Mouse (Mus musculus) retina, postnatal 7 days (tissue): ENCODE measurements around the gene Nppa.
"Not testable (repeated sequence)": the region's sequence is repeated elsewhere in the genome, so short reads cannot be mapped to it uniquely, and the experiment has no call there.

ENCODE experiments used
- DNase-seq: peaks from one replicate; pipeline ENCODE4 v3.0.0-alpha.2; 2012; ENCODE audit warnings: low read depth, low spot score

Gene Nppa

DNA sequence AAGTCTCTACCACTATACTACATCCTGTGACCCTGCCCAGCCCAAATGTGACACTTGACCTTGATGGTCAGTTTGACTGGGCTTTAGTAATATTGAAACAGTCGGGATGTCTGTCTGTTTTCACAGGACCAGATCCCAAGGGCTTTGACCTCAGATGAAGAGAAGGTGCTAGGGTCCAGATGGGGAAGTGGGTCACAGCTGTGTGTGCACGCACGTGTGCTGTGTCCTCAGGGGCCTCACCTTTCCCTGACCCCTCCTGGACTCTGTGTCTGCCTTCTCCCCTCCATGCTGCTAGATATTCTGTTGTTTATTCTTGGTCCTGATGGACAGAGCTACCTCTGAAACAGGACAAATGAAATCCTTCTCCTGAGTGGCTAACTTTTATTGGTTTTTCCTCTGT is 10.8 kb downstream of the Nppa start:
- DNase-seq = no peak

DNA sequence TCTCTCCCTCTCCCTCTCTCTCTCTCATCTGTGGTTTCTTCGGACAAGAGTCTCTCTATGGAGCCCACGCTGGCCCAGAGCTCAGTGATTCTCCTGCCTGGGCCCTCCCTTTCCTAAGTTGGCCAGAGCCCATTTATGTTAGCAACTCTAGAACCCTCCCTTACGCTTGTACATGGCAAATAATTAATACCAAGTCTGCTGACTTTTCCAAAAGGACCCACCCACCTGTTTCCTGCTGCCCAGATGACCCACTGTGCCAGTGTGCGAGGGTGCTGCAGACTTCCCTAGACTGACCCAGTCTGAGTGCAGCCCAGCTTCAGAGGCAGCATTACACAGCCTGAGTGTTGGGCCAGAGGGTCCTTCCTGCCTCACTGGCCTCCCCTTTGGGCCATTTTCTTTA is 11.7 kb downstream of the Nppa start:
- DNase-seq = no peak

DNA sequence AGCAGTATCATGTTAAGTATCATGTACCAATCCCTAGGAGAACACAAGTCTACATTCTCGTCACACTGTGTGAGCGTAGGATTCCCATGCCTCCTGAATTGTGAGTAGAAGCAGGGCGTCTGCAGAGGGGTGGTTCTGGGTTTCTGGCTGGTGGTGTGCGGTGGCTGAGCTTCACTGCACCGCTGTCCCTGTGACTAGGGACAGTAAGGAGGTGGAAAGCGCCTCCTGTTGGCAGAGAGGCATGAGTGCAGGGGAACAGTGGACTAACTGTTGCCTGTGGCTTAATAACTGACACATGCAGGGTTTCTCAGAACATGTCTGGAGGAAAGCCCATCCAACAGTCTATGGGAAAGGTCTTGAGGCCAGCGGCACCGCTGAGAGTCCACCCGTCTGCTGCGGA is 14.9 kb downstream of the Nppa start:
- no peak for DNase-seq

DNA sequence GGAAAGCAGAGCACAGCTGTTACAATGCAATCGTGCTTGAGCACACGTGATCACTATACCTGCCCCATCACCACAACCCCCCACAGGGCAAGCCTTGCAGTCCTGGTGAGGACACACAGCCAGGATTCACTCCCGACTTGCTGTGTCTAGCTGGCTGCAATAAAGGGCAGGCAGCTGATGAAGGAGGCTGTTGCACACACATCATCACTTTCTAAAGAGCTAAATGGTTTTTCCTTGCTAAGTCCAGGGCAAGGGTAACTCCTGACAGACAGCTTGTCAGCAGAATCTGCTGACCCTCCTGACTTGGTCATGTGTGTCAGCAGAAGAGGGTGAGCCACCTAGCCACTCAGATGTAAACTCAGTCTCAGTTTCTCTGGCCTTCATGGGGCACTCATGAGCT is 16.5 kb downstream of the Nppa start:
- DNase-seq = no peak

DNA sequence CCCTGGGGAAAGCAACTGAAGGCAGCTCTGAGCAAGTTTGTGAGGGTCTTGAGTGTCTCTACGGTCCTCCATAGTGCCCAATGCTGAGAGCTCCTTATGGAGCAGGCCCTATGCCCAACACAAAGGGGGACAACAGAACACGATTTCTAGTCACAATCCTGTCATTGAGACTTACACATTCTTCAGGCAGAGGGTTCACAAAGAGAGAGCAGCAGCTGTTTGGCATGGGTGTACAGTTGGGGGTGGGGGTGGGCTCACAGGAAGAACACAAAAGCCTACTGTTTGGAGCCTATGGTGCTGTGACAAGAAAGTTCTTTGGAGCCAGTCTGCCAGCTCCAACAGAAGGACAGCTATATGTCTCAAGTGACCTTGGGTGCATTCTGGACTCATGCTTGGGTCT is 17.9 kb downstream of the Nppa start:
- no peak for DNase-seq

DNA sequence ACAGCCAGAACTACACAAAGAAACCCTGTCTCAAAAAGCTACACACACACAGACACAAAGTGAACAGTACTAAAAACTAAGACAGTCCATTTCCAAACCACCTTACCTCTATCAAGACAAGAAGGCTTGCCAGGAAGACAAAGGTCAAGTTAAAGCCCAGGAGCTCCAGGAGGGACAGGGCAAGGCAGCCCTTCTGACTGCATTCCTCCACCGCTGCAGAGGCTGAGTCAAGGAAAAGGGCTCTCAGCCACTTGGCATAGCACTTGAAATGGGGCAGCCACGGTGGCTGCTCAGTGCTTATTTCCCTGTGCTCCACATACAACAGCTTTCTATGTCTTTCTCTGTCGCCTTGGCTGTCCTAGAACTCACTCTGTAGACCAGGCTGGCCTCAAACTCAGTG is 23.5 kb downstream of the Nppa start:
- no peak for DNase-seq

DNA sequence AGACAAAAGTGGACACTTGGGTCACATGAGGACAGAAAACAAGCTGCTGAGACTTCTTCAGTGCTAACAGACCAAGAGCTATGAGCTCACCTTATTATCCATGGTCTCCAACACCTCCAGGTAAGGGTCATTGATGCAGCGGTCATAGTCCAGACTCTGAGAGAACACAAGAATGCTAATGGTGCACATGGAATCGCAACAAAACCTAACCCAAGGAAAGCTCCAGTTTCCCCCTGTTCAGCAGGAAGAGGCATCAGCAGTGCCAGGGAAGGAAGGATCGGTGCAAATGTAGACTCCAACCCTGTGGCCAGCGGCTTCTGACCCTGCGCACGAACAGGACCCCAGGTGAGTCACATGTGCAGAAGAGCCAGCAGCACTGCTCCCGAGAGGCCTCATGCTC is 28.8 kb downstream of the Nppa start:
- no peak for DNase-seq

DNA sequence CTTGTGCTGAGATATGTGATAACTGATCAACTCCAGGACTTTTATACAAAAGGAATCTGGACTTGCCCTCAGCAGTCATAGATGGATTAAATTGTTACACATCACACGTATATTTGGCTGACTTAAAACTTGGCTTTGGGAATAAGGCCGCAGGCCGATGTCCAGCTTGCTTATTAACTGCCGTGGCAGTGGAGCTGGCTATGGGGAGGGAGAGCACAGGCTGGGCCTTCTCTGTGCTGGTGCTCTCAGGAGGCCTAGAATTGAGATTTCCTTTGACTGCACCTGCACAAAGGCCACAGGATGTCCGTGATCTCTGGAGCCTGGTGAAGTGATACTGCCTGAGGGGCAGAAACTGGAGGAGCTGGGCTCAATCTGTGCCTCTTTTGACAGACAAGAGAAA is 30.0 kb downstream of the Nppa start:
- no peak for DNase-seq

DNA sequence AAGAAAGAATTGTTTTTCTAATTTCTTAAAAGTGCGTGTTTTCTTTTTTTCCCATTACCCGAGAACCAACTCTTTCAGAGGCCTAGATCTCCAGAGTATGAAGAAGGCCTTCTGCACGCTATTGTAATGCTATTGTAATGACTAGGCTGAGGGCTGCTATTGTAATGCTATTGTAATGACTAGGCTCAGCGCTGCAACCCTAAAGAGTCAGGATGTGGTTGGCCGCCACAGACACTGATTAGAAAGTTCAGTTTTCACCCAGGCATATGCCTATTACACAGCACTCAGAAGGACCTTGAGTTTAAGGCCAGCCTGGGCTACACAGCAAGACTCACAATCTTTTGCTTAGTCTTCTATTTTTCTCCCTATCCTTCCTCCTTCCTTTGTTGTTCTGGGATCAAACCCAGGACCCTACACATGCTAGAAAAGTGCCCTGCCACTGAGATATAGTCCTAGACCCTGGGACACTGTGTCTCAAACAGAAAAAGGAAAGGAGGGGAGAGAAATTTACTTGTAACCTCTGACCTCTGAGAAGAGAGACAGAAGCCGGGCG is 33.4 kb downstream of the Nppa start:
- no peak for DNase-seq

DNA sequence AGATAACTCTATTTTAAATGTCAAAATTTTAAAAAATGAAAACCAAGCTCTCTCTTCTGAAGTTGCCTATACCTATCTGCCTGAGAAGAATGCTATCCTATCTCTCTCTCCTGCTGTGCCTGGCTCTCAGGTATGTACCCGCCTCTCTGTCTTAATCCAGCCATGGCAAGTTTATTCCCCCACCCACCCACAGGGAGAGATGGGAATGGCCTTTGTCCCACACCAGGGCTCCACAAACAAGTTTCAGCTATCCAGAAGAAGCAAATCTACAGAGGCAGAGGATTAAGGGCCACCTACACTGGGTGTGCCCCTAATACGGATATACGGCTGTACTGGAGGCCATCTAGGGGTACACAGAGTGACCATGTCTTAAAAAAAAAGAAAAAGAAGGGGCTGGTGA is 34.9 kb downstream of the Nppa start:
- no peak for DNase-seq

DNA sequence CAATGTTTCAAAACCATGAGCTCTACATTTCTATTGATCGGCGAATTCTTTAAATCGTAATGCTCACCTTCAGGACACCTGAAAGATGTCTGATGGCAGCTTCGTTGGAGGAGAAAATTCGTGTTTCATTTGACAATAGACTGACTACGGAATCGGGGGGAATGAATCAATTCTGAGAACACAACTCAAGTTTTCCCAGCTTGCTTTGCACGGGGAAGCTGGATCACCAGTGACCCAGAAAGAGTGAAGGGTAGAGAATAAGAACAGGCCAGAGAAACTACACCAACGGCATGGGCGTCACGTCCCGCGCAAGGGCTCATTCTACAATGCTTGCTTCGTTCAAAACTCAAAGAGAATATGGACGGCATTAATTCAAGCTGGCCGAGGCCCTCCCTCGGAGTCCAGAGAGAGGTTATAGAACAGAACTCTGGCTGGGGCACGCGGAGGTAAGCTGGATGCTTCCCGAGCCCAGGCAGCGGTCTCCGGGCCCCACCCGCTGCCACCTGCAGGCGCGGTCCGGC is 37.6 kb downstream of the Nppa start:
- no peak for DNase-seq

DNA sequence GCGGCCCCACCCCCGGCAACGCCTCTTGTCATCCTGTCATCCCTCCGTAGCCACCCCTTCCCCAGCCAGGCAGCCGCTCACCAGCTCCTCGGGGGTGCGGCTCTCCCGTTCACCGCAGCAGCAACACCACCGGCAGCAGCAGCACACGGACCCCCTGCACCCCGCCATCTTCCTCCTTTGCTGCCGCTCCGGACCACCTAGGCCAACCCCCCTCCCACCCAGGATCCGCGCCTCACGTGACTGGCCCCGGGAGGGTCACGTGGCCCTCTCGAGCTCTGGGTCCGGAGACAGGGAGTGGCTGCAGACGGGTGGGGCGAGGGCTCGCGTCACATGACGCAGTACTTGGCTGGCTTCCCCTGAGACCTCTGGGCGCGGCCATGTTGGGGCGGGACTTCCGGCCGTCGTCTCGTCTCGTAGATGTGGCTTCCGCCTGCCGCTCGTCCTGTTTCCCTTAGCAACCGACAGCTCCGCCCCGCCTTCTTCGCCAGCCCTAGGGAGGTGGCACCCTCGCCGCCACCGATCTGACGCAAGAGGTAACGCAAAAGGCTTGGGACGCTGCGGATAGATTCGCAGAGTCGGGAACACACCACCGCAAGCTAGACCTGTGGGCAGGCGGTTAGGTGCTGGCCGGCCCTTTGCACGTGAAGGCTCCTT is 38.2 kb downstream of the Nppa start, which contains the start of the genes Clcn6 and Mthfr:
Gene Clcn6 (minus strand): TSS at position 222 of the 654 bp plus-strand sequence.
Gene Mthfr (plus strand): TSS at position 478 of the 654 bp plus-strand sequence.
- peak; percentile 98 for DNase-seq

DNA sequence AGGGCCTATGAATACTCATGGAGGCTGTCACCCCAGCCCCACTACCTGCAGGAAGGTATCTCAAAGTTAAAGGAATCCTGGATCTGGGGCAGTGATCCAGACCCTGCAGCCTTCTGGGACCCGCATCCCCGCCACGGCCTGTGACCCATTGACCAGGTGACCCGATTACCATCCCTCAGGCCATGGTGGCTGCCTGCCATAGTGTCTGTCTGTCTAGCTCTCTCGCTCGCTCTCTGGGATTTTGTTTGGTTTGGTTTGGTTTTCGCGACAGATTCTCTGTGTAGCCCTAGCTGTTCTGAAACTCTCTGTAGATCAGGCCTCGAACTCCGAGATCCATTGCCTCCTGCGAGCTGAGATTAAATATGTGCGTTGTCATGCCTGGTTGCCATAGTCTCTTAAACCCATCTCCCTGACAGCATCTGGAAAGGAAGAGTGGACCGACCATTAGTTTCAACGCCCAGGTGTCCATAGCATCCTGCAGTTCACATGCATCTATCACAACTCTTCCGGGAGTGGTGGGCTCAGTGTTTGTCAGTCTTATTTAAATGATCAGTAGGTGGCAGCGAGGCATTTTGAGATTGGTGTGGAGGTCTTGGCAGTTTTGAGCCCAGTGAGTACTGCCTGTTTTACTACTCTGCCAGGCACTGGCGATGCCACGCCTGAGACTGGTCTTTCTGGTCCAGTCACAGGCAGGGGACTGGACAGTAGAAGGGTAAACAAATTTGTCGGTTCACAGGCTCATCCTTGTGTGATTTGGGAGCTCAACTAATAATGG is 38.9 kb downstream of the Nppa start:
- DNase-seq = no peak

DNA sequence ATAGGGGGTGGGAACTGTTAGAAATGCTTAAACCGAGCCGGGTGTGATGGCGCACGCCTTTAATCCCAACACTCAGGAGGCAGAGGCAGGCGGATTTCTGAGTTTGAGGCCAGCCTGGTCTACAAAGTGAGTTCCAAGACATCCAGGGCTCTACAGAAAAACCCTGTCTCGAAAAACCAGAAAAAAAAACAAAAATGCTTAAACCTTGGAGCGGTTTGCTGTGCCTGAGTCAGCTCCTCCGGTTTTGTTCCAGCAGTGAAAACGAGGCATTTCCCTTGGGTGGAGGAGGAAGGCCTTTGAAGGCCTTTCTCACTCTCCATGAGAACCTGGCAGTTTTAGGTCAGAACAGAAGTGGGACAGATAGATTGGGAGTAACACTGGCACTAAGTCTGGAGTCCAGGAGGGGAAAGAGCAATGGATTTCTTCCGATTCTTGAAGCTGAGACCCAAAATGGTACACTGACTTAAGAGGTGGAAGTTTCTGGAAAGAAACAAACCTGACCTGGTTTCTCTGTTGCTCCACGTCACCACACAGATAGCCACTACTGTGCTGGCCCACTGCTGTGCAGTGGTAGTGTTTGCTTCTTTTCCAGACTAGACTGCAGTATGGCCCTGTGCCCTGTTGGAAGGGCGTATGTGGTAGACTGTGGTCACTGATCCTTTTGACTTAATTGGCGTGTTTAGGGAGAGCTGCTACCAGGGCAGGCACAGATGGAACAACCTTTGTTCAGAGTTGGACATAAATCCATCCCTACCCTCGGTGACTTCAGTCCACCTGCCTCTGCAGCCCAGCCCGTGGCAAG is 39.7 kb downstream of the Nppa start:
- DNase-seq = no peak

DNA sequence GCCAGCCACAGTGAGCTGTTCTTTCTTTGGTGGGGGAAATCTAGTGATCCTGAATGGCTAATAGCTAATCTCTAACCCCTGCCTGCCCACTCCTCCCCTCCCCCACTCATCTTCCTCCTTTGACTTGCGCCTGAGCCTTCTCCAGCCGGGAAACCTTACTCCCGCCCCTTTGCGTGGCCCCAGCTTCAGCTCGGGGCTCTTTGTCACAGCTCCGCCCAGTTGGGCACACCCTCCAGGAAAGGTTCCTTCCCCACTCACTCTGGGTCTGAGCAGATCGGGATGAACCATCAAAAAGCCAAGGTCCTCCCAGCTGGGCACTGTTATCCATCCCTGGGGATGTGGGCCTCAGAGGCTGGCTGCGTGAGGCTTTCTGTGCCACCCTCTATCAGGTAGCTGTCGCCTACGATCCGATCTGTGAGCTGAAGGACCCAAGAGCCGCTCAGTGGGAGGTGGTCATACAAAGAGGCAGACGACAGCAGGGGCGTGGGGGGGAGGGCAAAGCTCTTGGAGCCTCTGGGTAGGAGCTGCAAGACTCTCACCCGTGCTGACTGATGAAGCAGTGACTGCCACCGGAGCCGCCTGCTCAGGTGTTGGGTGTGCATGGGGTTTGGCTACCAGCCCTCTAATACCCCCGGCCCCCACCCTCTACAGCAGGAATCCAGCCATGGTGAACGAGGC is 40.5 kb downstream of the Nppa start:
- DNase-seq = no peak

DNA sequence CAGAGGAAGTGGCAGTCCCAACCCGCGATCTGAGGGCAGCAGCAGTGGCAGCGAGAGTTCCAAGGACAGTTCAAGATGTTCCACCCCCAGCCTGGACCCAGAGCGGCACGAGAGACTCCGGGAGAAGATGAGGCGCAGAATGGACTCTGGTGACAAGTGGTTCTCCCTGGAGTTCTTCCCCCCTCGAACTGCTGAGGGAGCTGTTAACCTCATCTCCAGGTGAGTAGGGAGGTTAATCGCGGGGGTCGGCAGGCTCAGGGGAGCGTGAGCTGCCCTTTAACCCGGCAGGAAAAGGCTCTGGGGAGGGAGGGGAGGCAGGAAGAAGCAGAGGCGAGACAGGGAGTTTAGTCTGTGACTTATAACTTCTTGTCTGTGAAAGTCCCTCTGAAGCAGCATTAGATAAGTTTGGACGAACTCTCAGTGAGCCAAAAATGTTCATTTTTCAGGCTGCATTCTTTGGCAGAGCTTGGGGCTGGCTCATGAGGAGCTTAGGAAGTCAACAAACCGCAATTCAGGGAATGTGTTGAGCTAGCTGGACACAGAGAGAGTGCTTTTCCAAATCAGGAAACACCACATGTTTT is 41.2 kb downstream of the Nppa start:
- no peak for DNase-seq

DNA sequence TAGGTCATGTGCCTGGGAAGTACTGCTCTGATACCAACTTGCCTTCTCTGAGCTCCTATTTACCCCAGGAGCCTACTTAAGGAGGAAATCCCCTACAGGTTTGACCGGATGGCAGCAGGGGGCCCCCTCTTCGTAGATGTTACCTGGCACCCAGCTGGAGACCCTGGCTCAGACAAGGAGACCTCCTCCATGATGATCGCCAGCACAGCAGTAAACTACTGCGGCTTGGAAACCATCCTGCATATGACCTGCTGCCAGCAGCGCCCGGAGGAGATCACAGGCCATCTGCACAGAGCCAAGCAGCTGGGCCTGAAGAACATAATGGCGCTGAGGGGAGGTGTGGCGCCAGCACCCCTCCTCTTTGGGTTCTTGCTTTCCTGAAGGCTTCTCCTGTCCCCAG is 42.8 kb downstream of the Nppa start:
- DNase-seq = not testable (repeated sequence)

DNA sequence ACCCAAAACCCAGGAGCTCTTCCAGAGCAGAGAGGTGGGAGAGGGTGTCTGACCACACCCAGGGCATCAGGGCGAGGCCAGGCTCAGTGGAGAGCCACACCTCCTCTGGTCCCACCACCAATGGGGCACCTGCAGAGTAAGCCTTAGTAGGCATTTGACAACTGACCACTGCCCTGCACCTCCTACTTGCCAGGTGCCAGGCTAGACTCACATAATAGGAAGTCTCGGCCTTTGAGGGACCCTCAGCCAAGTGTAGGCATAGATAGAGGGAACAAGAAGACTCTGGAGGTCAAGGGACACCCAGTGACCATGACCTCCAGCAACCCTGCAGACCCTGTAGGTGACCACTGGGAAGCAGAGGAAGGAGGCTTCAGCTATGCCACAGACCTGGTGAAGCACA is 43.6 kb downstream of the Nppa start:
- DNase-seq = no peak

DNA sequence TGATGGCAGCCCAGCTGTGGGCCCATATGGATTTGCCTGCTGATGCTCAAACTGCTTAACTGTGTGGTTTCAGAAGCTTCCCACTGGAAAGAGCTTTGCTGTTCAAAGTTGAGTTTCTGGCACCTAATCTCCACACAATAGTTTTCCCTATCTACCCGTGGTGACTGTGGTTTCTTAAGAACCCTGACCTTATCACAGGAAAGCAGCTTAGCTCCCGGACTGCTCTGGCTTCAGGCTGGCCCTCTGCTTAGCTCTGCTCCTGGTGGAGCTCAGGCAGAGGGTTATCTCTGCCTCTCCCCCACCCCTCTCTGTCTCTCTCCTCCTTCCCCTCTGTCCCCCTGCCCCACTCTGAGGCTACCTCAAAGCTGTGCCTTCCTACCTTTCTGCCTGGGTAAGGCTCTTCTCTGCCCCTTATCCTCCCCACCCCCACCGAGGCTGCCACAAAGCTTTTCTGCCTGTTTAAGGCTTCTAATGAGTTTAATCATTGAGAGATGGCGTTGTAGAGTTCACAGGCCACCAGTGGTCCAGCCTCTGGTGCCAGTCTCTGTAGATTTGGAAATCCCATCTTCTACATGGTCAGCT is 46.0 kb downstream of the Nppa start:
- DNase-seq = no peak

DNA sequence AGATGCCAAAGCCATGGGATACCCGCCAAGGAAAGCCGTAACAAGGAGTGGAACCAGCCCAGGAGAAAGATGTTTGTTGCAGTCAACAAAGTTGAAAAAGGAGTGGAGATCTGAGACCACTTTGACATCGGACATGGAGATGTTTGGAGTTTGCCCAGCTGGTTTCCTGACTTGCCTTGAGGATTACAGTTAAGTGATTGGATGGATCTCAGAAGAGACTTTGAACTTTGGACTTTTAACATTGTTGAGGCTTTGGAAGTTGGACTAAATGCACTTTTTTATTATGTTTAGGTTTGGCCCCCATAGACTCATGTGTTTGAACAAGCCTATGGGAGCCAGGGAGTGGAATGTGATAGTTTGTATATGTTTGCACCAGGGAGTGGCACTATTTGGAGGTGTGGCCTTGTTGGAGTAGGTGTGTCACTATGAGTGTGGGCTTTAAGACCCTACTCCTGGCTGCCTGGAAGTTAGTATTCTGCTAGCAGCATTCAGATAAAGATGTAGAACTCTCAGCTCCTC is 49.9 kb downstream of the Nppa start:
- not testable (repeated sequence) for DNase-seq
